In genomic region chr9:66144248-66144647, GRCm38 (mm10) we compare ENCODE assay signal across 8 mouse cellular contexts. TPM values are rescaled to one million over a fixed set of nuclear protein-coding genes. Genes with fewer than 3 reads are reported as not detected.
A peak's percentile ranks its signal among the peaks of the same experiment; 100 is the strongest.
DNase-seq lines count a peak whose midpoint lies in the region; ATAC-seq and TF ChIP-seq lines count a peak whose summit lies in the region.

No protein-coding gene starts in this region.

- 10% methylated on average over 6 of the region's 6 CpGs for WGBS in liver, postnatal 0 days (ENCODE audit: insufficient replicate concordance)

- peaks cover 14% of the 10 kb centered on the region for H3K36me3 ChIP-seq in liver, postnatal 0 days (replicated peaks; ENCODE audit: insufficient read depth, low read length)

- no peaks in the 10 kb centered on the region for H3K9me3 ChIP-seq in liver, postnatal 0 days (ENCODE audit: low read length)

- no peak for ATAC-seq in liver, postnatal 0 days

- peak; percentile 95 for TF ChIP-seq CTCF in liver, postnatal 0 days (IDR thresholded peaks at IDR 0.05; ENCODE audit: low read depth)

- DNase-seq in 3T3-L1 (ENCODE audit: low read depth, low spot score) (peak; percentile 91), ES-CJ7 (ENCODE audit: low read depth, low spot score) (peak; percentile 84)
- peak; percentile 79 for DNase-seq in cerebellum, adult 18-20 months
- DNase-seq in frontal cortex, adult 2 months (ENCODE audit: extremely low spot score in 1 of 2, low spot score in 1 of 2) = peak; percentile 41 to 93
- DNase-seq in kidney, postnatal 14 days = peak; percentile 77
- peak; percentile 76 for DNase-seq in liver, postnatal 0 days
- peak; percentile 94 for DNase-seq in retina, embryonic 14.5 days (ENCODE audit: low spot score)
- peak; percentile 50 to 64 for DNase-seq in thymus, postnatal 36 days

- no peak overlapping the region for H3K4me2 ChIP-seq in liver, postnatal 0 days (ENCODE audit: low read depth, low read length)

- TF ChIP-seq EP300 in liver, postnatal 0 days (IDR thresholded peaks at IDR 0.05; ENCODE audit: low read depth) = no peak

- no peak overlapping the region for H3K4me3 ChIP-seq in liver, postnatal 0 days (ENCODE audit: low read depth, low read length)

- H3K4me1 ChIP-seq in liver, postnatal 0 days (ENCODE audit: insufficient read depth) = no peaks in the 10 kb centered on the region

- no peaks in the 10 kb centered on the region for H3K27me3 ChIP-seq in liver, postnatal 0 days (ENCODE audit: insufficient read depth, low read length)

- H3K27ac ChIP-seq in liver, postnatal 0 days (ENCODE audit: low read depth) = no peak overlapping the region

- no peak overlapping the region for H3K9ac ChIP-seq in liver, postnatal 0 days (replicated peaks)

RNA-seq across cellular contexts. Expression of gene Dapk2, which starts 13.8 kb away (rescaled TPM):
- 2.1 and 3.8 TPM in 2 replicates for polyA plus RNA-seq in frontal cortex, adult 2 months (2012; rRNA removed)
- 21.6 and 23.4 TPM in 2 replicates for polyA plus RNA-seq in liver, postnatal 0 days (2015; fragmentation: Nextera tagmentation; extraction: Ambion mirVana)

RNA-seq across cellular contexts. Expression of gene Ciao2a, which starts 17.8 kb away (rescaled TPM):
- polyA plus RNA-seq in frontal cortex, adult 2 months (2012; rRNA removed) = 29.4 and 31.7 TPM in 2 replicates
- polyA plus RNA-seq in liver, postnatal 0 days (2015; fragmentation: Nextera tagmentation; extraction: Ambion mirVana) = 122 and 133 TPM in 2 replicates

RNA-seq across cellular contexts. Expression of gene Snx1, which starts 17.9 kb away (rescaled TPM):
- polyA plus RNA-seq in frontal cortex, adult 2 months (2012; rRNA removed) = 89.1 and 93.5 TPM in 2 replicates
- 30.4 and 34.5 TPM in 2 replicates for polyA plus RNA-seq in liver, postnatal 0 days (2015; fragmentation: Nextera tagmentation; extraction: Ambion mirVana)
